Mouse (Mus musculus) intestine, embryonic 15.5 days (tissue): Measurements from ENCODE around the gene Dixdc1. TPM values are rescaled to one million over a fixed set of nuclear protein-coding genes. Genes with fewer than 3 reads are reported as not detected.

Source experiments
- ATAC-seq: fragments of 200-750 bp; cut with Nextera tagmentation; 2 replicates; pipeline ENCODE4 v1.8.0; 2017; ENCODE audit warnings: moderate TSS enrichment, moderate library complexity
- H3K27ac ChIP-seq: fragments of 300-500 bp; sonication (generic); 2 replicates; pipeline ENCODE4 v1.5.1; 2015; ENCODE audit warnings: mild to moderate bottlenecking, inconsistent platforms
- H3K27me3 ChIP-seq: fragments of 300-500 bp; sonication (generic); replicated peaks from 2 replicates; pipeline ENCODE4 v1.6.1; 2015; ENCODE audit warnings: inconsistent platforms
- H3K36me3 ChIP-seq: fragments of 300-500 bp; sonication (generic); 2 replicates; pipeline ENCODE4 v1.6.1; 2015; ENCODE audit warnings: inconsistent platforms
- H3K4me1 ChIP-seq: fragments of 300-500 bp; sonication (generic); replicated peaks from 2 replicates; pipeline ENCODE4 v1.6.1; 2015; ENCODE audit warnings: inconsistent platforms
- H3K4me2 ChIP-seq: fragments of 300-500 bp; sonication (generic); replicated peaks from 2 replicates; pipeline ENCODE4 v1.6.1; 2015; ENCODE audit warnings: mild to moderate bottlenecking, inconsistent platforms
- H3K4me3 ChIP-seq: fragments of 300-500 bp; sonication (generic); replicated peaks from 2 replicates; pipeline ENCODE4 v1.5.1; 2015; ENCODE audit warnings: inconsistent platforms
- H3K9ac ChIP-seq: fragments of 300-500 bp; sonication (generic); 2 replicates; pipeline ENCODE4 v1.6.1; 2015; ENCODE audit warnings: inconsistent platforms
- H3K9me3 ChIP-seq: fragments of 300-500 bp; sonication (generic); 2 replicates; pipeline ENCODE4 v1.6.1; 2016; ENCODE audit warnings: inconsistent platforms
- WGBS: fragments of 180-500 bp; shearing (Covaris S2); methylation state at CpG from one replicate; pipeline ENCODE4 v1.1.7; 2015; 5-methylcytosine and 5-hydroxymethylcytosine counted together
- polyA plus RNA-seq: library from polyadenylated mRNA; unstranded; fragments of >200 nt; fragmentation: Nextera tagmentation; extraction: Ambion mirVana; gene quantifications from 2 replicates; pipeline ENCODE4 v1.2.1, GENCODE M21; 2015

Gene Dixdc1
- polyA plus RNA-seq, 1 experiment from 2014 or later, result 6.1 TPM

- Histone ChIP-seq H3K9ac (no peak overlapping the region), H3K4me3 (no peak overlapping the region), H3K4me2 (peak overlapping the region; percentile 34)
Measured at GRCm38 (mm10) chr9:50693631-50694030, 45.7 kb downstream of the Dixdc1 start.

GRCm38 (mm10) chr9:50692626-50693580 is 46.4 kb downstream of the Dixdc1 start:
- H3K27me3 ChIP-seq, result no peaks in the 10 kb centered on the region
- no peaks in the 10 kb centered on the region for H3K4me1 ChIP-seq
- no peaks in the 10 kb centered on the region for H3K9me3 ChIP-seq
- H3K4me2 ChIP-seq, result peak overlapping the region; percentile 34
- peak; percentile 67 for ATAC-seq
- H3K36me3 ChIP-seq, result no peaks in the 10 kb centered on the region
- 27% methylated on average over 13 of the region's 13 CpGs for WGBS
- no peak overlapping the region for H3K9ac ChIP-seq
- H3K4me3 ChIP-seq, result no peak overlapping the region
- no peak overlapping the region for H3K27ac ChIP-seq

More at GRCm38 (mm10) chr9:50693631-50694030, 45.7 kb downstream of the Dixdc1 start:
- 19% methylated on average over 10 of the region's 10 CpGs for WGBS
- Histone ChIP-seq H3K9me3 (no peaks in the 10 kb centered on the region), H3K4me1 (peaks cover 5% of the 10 kb centered on the region), H3K36me3 (no peaks in the 10 kb centered on the region), H3K27ac (no peak overlapping the region), H3K27me3 (peaks cover 5% of the 10 kb centered on the region)
- ATAC-seq, result peak; percentile 82

GRCm38 (mm10) chr9:50686866-50687652 is 52.3 kb downstream of the Dixdc1 start:
- ATAC-seq, result no peak
- Histone ChIP-seq H3K4me2 (no peak overlapping the region), H3K9ac (no peak overlapping the region), H3K4me1 (no peaks in the 10 kb centered on the region), H3K27ac (no peak overlapping the region), H3K4me3 (no peak overlapping the region), H3K27me3 (no peaks in the 10 kb centered on the region), H3K36me3 (no peaks in the 10 kb centered on the region), H3K9me3 (no peaks in the 10 kb centered on the region)
- WGBS, result 67% methylated on average over 6 of the region's 6 CpGs

GRCm38 (mm10) chr9:50681727-50682126 is 57.6 kb downstream of the Dixdc1 start:
- H3K36me3 ChIP-seq, result no peaks in the 10 kb centered on the region
- H3K4me2 ChIP-seq, result no peak overlapping the region
- no peak overlapping the region for H3K27ac ChIP-seq
- H3K9me3 ChIP-seq, result no peaks in the 10 kb centered on the region
- no peak overlapping the region for H3K9ac ChIP-seq
- WGBS, result 69% methylated on average over 7 of the region's 7 CpGs
- no peak for ATAC-seq
- H3K4me3 ChIP-seq, result no peak overlapping the region
- H3K27me3 ChIP-seq, result no peaks in the 10 kb centered on the region
- no peaks in the 10 kb centered on the region for H3K4me1 ChIP-seq

GRCm38 (mm10) chr9:50679406-50679805 is 59.9 kb downstream of the Dixdc1 start:
- Histone ChIP-seq H3K4me2 (no peak overlapping the region), H3K27me3 (no peaks in the 10 kb centered on the region), H3K4me3 (no peak overlapping the region), H3K36me3 (no peaks in the 10 kb centered on the region), H3K27ac (no peak overlapping the region), H3K4me1 (no peaks in the 10 kb centered on the region), H3K9ac (no peak overlapping the region), H3K9me3 (no peaks in the 10 kb centered on the region)
- WGBS, result 86% methylated on average over 1 of the region's 1 CpGs
- ATAC-seq, result no peak

GRCm38 (mm10) chr9:50674771-50675170 is 64.5 kb downstream of the Dixdc1 start:
- Histone ChIP-seq H3K4me2 (no peak overlapping the region), H3K27me3 (no peaks in the 10 kb centered on the region), H3K4me1 (no peaks in the 10 kb centered on the region), H3K9ac (no peak overlapping the region), H3K4me3 (no peak overlapping the region), H3K36me3 (no peaks in the 10 kb centered on the region), H3K27ac (no peak overlapping the region), H3K9me3 (no peaks in the 10 kb centered on the region)
- no peak for ATAC-seq
- WGBS, result 20% methylated on average over 1 of the region's 1 CpGs

- Histone ChIP-seq H3K9me3 (no peaks in the 10 kb centered on the region), H3K4me3 (no peak overlapping the region), H3K27me3 (no peaks in the 10 kb centered on the region), H3K4me2 (no peak overlapping the region), H3K4me1 (no peaks in the 10 kb centered on the region), H3K27ac (no peak overlapping the region), H3K9ac (no peak overlapping the region), H3K36me3 (no peaks in the 10 kb centered on the region)
- 35% methylated on average over 5 of the region's 5 CpGs for WGBS
- ATAC-seq, result peak; percentile 75
Measured at GRCm38 (mm10) chr9:50670690-50671089, 68.6 kb downstream of the Dixdc1 start.

- WGBS, result 77% methylated on average over 8 of the region's 8 CpGs
Measured at GRCm38 (mm10) chr9:50667579-50668498, 71.5 kb downstream of the Dixdc1 start.

GRCm38 (mm10) chr9:50666442-50666841 is 72.9 kb downstream of the Dixdc1 start:
- H3K9me3 ChIP-seq, result no peaks in the 10 kb centered on the region
- 86% methylated on average over 6 of the region's 6 CpGs for WGBS
- no peak overlapping the region for H3K27ac ChIP-seq
- H3K4me3 ChIP-seq, result no peak overlapping the region
- no peaks in the 10 kb centered on the region for H3K27me3 ChIP-seq
- no peaks in the 10 kb centered on the region for H3K4me1 ChIP-seq
- H3K4me2 ChIP-seq, result no peak overlapping the region
- no peak for ATAC-seq
- H3K36me3 ChIP-seq, result no peaks in the 10 kb centered on the region
- H3K9ac ChIP-seq, result no peak overlapping the region

More at GRCm38 (mm10) chr9:50667579-50668498, 71.5 kb downstream of the Dixdc1 start:
- no peak overlapping the region for H3K4me2 ChIP-seq
- no peaks in the 10 kb centered on the region for H3K9me3 ChIP-seq
- H3K4me1 ChIP-seq, result no peaks in the 10 kb centered on the region
- no peak overlapping the region for H3K4me3 ChIP-seq
- H3K9ac ChIP-seq, result no peak overlapping the region
- no peaks in the 10 kb centered on the region for H3K27me3 ChIP-seq
- no peaks in the 10 kb centered on the region for H3K36me3 ChIP-seq
- no peak overlapping the region for H3K27ac ChIP-seq
- no peak for ATAC-seq

- 87% methylated on average over 5 of the region's 5 CpGs for WGBS
- Histone ChIP-seq H3K4me1 (peaks cover 2% of the 10 kb centered on the region; the same call in 1 of the 2 replicates), H3K27ac (no peak overlapping the region), H3K9me3 (no peaks in the 10 kb centered on the region), H3K36me3 (no peaks in the 10 kb centered on the region), H3K27me3 (no peaks in the 10 kb centered on the region), H3K9ac (no peak overlapping the region), H3K4me3 (no peak overlapping the region), H3K4me2 (no peak overlapping the region)
- no peak for ATAC-seq
Measured at GRCm38 (mm10) chr9:50664826-50665225, 74.5 kb downstream of the Dixdc1 start.

GRCm38 (mm10) chr9:50660431-50660830 is 78.9 kb downstream of the Dixdc1 start:
- Histone ChIP-seq H3K4me2 (peak overlapping the region; percentile 82), H3K36me3 (no peaks in the 10 kb centered on the region; the same call in 1 of the 2 replicates), H3K4me1 (peaks cover 7% of the 10 kb centered on the region; the same call in 1 of the 2 replicates), H3K27me3 (no peaks in the 10 kb centered on the region), H3K27ac (no peak overlapping the region), H3K4me3 (peak overlapping the region; percentile 77), H3K9ac (no peak overlapping the region), H3K9me3 (no peaks in the 10 kb centered on the region)
- peak; percentile 44; the same call in 1 of the 2 replicates for ATAC-seq
- 25% methylated on average over 12 of the region's 12 CpGs for WGBS
